Mouse (Mus musculus) erythroblast, adult 5-6 weeks (primary cell): ENCODE data around the gene Fbxl16. TPM values are rescaled to one million over a fixed set of nuclear protein-coding genes. Genes with fewer than 3 reads are reported as not detected.

Experiments used
- ATAC-seq: replicated peaks from 2 replicates; pipeline ENCODE4 v1.8.0; 2016; ENCODE audit warnings: moderate number of reproducible peaks, mild to moderate bottlenecking, moderate TSS enrichment, inconsistent platforms; ENCODE audit not compliant: poor library complexity, low FRiP score, severe bottlenecking
- total RNA-seq, 2 experiments: library from RNA; stranded (forward) in 1 of 2; stranded (reverse) in 1 of 2; fragments of 150-400 nt in 1 of 2; fragments of 200-764, 138-1000 nt in 1 of 2; gene quantifications; 2 replicates each; pipeline versions ENCODE4 v1.2.3 to v1.2.4; 2015 to 2017; ENCODE audit warnings: low replicate concordance in 2 of 2

The Fbxl16 gene
- total RNA-seq (2015; ENCODE audit: low replicate concordance), result not detected in 2 replicates
- total RNA-seq (2017; ENCODE audit: low replicate concordance), result 0.17 TPM in 1 of 2 replicates, not detected in the other

DNA sequence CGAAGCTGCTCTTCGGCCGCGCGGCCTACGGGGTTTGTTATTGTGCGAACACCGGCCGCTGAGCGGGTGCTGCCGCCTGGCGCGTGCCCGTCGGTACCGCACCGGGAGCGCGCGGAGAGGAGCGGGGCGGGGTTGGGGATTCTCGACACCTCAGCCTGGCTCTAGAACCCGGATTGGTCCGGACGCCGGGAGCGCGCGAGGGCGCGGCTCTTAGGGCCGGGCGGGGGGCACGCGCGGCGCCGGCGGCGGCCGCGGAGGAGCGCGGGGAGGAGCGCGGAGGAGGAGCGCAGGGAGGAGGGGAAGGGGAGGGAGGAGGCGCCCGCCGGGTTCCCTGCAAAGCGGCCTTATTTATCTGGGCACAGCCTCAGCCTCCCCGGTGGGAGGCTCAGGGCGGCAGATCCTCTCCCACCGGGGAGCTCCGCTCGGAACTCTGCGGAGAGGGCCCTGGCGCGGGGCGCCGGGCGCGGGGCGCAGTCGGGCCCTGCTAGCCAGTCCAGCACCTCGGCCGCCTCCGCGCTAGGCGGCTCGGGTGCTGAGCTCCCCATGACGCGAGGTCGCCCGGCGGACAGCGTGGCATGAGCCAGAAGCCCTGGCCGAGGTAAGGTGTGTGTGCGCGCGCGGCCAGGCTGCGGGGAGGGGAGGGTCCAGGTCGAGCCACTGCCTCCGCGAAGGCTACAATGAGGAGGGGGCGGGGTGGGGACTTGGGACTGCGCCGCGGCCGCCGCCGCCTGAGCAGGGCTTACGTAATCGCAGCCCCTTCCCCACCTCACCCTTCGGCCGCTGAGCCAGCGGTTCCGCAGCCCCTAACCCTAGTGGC, at the start of gene Fbxl16:
Gene Fbxl16 (plus strand): TSS at position 297 of the 817 bp plus-strand sequence.
- ATAC-seq, result no peak

DNA sequence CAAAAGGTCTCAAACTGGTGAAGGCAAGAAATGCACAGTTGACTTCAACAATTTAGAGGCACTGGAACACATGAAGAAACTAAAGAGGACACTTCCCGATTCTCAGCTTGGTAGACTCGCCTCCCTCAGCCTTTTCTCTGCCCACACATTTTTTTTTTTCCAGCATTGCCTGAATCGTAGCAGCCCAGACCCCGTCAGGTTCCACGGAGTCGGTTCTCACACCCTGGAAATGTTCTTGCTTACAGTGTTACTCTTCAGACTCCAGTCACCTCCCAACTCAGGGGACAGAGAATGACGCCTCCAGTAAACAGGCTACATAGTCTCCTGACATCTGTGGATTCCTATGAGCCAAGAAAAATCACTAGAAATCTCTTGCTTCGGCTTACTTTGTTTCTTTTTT, 48.7 kb upstream of the Fbxl16 start:
- ATAC-seq, result no peak

DNA sequence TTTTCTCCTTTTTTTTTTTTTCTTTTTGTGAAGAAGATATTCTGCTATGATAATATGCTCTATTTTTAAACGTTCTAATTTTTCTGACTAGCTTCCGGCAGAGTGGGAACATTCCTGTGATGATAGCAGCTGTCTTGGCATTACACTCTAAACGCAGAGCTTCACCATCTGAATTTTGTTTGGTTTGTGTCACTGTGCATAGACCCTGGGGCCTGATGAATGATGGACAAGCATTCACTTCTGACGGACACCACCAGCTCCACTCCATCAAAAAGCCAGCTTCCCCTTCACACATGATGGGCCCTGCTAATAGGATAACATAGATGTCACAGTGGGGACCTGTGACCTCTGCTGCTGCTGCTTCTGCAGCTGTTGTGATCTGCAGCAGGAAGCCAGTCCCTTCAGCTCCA, 47.3 kb upstream of the Fbxl16 start:
- no peak for ATAC-seq

DNA sequence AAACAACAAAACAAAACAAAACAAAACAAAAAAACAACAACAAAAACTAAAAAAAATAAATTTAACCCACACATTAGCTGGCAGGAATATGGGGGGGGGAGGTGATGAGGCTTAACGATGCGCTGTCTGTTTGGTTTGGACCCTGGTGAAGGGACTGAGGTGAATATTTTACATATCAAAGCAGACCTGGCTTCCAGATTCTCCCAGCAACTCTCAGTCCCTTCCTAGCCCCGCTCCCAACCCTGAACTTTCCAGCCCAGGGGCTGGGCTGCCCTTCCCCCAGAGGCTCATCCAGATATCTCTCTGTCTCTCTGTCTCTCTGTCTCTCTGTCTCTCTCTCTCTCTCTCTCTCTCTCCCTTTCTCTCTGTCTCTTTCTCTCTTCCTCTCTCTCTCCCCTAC, 46.3 kb upstream of the Fbxl16 start:
- ATAC-seq, result no peak

DNA sequence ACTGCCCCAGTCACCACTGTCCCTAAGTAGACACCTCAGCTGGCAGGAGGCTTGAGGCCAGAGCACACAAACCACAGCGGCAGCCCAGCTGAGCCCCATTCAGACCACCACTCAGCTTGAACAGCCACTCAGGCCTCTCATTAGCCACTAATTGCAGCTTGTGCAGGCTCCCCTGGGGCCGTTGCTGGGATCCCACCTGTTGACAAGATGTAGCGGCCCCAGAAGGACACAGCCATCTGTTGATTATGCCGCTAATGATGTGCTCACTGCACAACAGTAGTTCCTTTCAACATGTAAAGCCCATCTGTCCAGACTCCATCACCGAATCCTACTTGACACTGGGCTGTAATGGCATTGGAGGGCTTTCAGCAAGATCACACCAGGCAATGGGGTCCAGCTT, 43.0 kb upstream of the Fbxl16 start:
- ATAC-seq, result no peak

DNA sequence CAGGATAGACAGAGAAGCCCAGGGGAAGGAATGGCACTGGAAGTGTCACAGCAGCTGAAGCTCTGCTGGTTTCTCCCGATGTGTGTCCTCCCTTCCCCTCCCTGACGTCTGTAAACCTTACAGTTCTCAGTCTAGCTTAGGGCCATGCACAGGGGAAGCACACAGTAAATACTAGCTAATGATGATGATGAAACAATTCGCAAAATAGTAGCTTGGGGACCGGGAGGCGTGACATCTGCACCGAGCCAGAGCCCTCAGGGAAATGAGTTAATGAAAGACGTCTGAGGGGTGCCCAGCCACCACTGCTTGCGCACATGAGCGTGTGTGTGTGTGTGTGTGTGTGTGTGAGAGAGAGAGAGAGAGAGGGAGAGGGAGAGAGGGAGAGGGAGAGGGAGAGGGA, 39.6 kb upstream of the Fbxl16 start:
- ATAC-seq, result no peak

DNA sequence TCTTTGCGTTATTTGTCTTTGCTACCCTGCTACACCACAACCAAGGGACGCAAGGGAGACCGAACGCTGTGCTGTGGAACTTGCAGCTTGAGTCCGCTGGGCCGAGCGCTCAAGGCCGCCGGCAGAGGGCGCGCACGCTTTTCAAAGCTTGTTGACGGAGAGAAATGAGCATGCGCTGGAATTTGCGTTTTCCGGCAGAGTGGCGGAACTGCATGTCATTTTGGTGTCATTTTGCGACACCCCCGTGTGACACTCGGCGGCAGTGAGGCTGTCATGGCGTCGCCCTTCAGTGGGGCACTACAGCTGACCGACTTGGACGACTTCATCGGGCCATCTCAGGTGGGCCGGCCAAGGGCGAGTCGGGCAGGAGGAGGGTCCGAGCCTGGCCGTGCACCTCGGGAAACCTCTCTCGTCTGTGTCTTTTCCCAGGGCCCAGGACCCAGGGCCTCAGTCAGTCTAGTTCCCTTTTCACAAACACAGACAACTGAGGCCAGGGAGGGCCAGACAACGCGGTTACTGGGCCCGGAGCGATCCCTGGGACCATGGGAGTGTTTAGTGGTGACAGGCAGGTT, 35.2 kb upstream of the Fbxl16 start, which contains the start of gene Narfl:
Gene Narfl (plus strand): TSS at position 228 of the 572 bp plus-strand sequence.
- ATAC-seq, result peak; percentile 97

DNA sequence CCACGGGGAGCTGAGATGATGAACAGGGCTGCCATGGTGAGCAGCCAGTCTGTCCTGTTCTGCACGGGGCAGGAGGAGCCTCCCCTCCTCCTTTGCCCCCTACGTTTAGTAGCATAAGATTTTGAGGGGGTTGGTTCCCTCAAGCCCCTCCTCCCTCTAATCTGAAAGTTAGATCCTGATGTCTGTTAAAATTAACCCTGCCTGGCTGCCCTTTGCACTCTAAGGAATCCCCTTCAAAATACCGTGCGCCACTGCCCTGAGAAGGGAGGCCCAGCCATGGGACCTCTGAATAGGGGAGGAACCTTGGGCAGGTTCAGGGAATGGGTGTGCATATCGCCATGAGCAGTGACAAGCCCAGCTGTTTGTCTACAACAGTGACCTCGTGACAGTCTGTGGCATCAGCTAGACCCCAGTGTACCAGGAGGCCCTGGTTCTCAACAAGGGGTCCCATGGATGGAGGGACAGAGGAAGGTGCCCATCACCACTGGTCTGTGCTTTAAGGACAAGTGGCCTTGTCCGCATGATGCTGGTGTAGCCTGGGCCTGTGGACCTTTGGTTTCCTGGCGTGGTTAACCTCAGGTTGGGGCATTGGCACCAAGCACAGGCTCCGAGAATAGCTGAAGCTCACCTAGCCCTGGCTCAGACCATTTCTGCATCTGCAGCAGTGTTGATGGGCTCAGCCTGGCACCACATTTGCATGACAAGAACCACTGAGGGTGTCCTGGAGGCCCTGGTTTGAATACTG, 33.4 kb upstream of the Fbxl16 start:
- ATAC-seq, result no peak

DNA sequence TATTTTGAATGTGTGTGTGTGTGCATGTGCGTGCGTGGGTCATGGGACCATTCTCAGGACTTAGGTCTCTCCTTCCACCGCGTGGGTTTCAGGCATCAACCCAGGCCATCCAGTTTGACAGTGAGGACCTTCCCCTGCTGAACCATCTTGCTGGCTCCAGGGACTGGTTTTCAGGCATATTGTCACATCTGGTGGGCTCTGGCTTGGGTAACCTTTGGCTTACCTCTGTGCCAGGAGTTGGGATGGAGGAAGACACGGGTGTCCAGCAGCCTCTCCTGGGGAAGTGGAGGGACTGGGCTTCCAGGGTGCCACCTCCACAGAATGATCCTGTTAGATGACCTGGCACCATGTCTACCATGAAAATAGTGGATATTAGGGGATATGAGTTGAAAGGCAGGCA, 30.9 kb upstream of the Fbxl16 start:
- ATAC-seq, result no peak

DNA sequence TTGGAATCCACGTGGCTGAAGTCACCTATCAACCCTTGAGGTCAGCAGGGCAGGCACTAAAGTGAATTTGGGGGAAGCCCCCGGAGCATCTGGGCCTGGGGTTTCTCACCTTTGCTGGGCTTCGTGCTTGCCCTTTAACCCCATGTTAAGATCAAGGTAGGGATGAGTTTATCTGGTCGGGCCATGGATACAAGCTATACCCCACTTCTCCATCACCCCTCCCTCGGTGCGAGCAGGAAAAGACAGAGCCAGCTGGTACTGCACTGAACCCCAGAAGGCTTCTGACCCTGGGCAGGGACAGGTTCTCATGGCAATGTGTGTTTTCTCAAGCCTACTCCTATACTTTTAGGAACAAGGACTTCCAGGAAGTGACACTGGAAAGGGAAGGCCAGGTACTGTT, 27.5 kb upstream of the Fbxl16 start:
- no peak for ATAC-seq

DNA sequence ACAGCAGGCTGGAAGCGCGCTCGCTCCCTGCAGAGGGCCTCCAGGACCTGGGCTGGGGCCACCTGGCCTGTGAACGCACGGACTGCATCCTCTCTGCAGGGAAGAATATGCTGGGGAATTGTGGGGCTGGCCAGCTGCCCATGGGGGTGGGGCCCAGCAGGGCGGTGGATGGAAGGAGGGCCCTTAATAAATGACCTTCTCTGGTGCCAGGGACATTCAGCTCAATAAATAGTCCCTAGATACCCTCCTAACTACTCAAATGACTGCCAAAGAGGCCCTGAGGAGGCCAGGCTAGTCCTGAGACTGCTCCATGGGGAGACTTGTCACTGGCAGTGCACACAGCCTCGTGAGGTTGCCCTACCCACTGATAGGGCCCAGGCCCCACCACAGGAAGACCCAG, 25.8 kb upstream of the Fbxl16 start:
- no peak for ATAC-seq

DNA sequence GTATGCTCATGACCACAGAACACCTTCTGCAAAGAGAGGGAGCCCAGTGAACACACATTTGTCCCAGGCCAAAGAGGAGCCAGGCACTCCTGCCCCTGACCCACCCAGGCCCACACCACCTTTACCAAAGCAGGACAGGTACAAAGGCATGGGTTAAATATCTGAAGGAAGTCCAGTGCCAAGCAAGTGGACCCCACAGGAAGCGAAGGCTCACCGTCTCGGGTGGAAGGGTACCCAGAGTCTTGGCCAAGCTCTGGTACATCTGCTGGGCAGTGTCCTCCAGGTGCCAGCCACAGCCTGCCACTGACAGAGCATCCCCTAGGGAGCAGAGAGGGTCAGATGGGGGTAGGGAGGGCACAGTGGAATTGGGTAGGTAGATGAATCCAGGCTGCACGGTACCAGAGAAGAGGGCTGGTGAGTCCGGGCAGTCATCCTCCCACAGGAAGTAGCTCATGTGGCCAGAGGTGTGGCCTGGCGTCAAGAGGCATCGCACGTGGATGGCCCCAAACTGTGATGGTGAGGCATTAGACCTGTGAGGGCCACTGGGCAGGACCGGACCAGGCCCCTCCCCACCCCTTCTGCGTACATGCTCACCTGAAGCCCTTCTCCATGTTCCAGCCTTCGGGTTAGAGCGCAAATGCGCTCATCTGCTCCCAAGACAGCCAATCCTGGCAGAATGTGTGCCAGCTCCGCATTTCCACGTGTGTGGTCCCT, 24.9 kb upstream of the Fbxl16 start:
- ATAC-seq, result no peak

DNA sequence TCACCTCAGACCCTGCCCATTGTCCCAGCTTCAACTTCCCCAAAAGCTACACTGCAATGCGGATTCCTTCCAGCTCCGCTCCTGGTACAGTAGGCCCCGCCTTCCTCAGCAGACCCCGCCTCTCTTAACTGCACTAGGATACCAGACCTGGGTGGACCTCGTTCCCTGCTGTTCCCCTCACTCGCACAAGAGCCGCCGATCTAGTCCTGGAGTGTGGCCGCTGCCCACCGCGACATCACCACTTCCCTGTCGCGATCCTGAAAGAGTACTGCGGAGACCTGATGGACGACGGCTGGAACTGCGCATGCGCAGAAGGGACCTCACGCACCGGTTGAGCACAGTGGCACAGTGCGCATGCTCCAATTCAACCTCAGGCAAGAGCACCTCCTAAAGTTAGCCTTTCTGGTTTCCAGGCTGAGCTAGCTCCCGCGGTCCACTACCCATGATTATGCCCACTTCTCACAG, 23.6 kb upstream of the Fbxl16 start, which contains the start of gene Haghl:
Gene Haghl (minus strand): TSS at position 393 of the 465 bp plus-strand sequence.
- peak; percentile 86 for ATAC-seq

DNA sequence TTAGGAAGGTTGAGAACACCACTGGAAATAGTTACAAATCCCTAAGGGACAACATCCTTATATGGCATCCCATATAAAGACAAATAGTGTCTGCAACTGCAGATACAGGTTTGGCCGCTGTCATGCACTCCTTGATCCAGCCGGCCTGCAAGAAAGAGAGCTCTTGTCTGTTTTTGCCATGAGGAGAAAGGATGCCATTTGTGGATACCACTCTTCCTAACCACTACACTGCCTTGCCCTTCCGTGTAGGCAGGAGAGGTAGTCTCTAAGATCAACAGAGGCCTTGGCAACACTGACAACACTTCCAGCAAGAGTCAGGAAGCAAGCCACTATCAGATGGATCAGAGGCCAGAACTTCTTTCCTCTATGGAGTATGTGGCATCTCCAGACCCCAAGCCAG, 22.6 kb upstream of the Fbxl16 start, which contains the start of gene Ccdc78:
Gene Ccdc78 (plus strand): TSS at position 301 of the 400 bp plus-strand sequence.
- no peak for ATAC-seq

DNA sequence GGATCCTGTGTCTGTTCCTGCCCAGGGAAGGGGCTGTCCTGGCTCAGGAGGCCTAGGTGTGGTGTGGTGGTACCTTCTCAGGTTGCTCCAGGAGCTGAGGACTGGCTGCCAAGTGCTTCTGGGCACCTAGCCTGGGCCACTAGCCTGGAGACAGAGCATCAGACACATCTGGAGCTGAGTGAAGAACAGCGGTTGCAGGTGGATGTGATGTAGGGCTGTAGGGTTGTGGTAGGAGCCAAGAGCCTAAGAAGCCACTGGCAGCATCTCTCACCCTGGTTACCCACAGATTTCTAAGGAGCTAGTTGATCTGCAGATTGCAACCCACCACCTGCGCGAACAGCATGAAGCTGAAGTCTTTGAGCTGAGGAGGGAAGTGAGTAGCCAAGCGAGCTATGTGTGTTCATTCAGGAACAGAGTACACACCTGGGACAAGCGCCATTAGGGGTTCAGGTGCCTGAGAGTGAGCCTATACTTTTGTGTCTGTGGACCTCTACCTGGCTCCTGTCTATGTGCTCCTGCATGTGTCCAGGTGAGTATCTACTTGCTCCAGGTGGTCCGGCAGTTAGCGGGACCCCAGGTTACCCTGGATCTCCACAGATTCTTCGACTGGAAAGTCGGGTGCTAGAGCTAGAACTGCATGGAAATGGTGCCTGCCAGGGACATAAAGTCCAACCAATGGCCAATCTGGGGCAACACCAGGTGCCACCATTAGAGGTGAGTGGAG, 21.9 kb upstream of the Fbxl16 start:
- no peak for ATAC-seq

DNA sequence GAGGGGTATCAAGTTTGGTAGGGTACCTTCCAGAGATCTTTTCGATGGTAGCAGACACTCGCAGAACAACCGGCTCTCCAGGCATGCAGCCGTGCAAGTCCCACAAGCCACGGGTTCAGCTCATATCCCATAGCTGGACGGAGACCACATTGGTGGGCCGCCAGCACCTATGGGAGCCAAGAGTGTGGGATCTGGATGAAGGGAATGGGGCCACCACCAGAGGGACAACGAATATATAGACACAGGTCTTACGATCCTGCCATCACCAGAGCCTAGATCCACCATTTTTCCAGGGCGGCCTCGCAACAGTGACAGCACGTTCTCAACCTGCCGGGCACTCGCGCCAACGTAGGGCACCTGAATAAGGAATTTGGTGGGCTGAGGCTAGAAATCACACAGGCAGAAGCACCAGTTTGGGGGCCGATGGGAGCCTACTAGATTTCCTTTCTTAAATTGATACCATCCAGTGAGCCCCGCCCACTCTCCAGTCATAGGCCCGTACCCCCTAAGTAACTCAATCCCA, 17.5 kb upstream of the Fbxl16 start:
- no peak for ATAC-seq

DNA sequence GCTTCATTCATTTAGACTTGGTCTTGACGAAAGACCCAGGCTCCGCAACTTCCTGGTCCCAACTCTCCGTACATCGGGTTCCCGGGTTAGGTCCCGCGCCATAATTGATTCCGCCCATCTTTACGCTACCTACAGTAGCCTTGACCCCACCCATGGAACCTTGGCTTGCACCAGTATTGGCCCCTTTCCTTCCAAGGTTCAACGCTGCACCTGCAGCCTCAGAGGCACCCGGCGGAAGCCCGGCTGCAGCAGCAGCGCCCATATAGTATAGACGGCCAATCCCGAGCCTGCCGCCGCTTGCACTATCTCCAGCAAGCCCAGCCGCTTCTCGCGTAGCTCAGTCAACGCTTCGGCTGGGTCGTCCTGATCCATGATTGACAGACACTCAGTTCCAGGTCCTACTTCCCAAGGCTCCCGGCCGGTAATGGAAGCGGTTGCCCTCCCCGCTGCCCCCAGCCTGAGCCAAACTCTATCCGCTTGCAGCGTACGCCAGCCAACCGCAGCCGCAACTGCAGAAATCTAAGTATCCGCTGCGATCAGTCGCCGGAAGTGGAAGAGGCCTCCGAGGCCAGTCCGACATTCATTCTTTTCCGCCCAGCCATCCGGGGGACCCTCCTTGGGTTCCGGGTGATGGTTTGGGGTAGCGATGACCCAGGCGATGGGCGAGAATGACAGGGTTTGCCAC, 16.9 kb upstream of the Fbxl16 start:
- peak; percentile 77 for ATAC-seq

DNA sequence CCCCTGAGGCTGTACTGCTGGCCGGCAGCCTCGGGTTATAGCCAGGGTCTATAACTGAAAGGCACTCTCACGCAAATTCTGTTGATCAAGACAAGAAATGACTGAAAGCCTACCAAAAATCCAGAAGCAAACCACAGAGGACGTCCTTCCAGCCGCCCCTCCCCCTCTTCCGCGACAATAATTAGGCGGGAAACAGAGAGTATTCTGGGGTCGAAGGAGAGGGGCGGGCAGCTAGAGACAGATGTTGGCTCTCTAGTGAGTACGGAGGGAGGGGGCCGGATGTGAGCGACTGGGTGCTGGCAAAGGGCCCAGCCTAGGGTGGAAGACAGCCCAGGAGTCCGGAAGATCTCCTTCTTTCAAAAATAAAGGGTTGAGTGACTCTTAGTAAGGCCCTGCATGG, 16.3 kb upstream of the Fbxl16 start, which contains the start of gene Fam173a:
Gene Fam173a (minus strand): TSS at position 287 of the 400 bp plus-strand sequence.
- peak; percentile 42; the same call in 1 of the 2 replicates for ATAC-seq
